Mouse (Mus musculus): ENCODE results near the gene Ube2cbp.

DNA sequence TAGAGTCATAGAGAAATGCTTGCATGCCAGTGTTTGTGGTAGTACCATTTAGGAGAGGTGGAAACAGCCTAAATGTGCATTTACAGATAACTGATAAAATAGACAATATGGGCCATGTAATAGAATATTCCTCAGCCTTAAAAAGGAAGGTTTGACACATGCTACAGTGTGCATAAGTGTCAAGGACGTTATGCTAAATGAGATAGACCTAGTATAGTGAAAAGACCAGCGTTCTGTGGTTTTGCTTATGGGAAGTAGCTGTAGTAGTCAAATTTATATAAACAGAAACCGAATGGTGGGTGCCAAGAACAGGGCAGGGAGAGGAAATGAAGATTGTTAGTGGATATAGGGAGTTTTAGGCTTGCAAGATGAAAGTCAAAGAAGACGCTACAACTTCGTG is 12.0 kb upstream of the Ube2cbp start:
- no peak for TF ChIP-seq GATA1 (IDR thresholded peaks at IDR 0.05; ENCODE audit: low read length)
- no peak for TF ChIP-seq TAL1 (IDR thresholded peaks at IDR 0.05; ENCODE audit: low read length)

Measured in erythroblast, embryonic 14.5 days (primary cell).